Mouse (Mus musculus) c-Kit-negative CD71-positive TER-119-positive erythroid progenitor cells, embryonic 14.5 days (primary cell): Measurements from ENCODE around the gene Hsd11b2.

Experiments
- DNase-seq: peaks from one replicate; pipeline ENCODE4 v3.0.0-alpha.2; 2013; ENCODE audit warnings: low read depth, low spot score

Gene Hsd11b2

DNA sequence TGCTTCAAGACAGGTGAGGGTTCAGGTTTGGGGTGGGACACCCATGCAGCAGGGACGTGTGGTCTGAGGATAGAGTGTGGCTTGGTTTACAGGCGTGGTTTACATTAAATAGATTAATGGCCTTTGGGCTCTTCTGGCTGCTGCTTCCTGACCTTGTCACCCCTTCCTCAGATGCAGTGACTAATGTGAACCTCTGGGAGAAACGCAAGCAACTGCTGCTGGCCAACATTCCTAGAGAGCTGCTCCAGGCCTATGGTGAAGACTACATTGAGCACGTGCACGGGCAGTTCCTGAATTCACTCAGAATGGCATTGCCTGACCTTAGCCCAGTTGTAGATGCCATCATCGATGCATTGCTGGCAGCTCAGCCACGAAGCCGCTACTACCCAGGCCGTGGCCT, 4.3 kb downstream of the Hsd11b2 start:
- DNase-seq: no peak

DNA sequence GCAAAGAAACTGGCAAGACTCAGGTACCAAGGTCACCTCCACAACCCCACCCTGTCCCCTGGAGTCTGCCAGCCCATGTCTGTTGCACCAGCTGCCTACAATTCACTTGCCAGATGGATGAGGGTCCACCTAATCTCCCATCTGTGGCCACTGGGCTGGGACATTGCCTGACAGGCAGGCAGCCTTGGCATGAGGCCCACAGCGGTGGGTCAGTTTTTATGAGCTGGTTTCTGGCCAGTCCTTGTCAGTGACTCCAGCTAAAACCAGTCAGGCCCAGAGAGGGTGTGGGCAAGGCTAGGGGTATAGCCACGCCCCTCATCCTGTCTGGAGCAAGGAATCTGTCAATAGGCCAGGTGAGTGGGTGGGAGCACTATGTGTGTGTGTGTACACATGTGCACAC, 8.6 kb downstream of the Hsd11b2 start:
- no peak for DNase-seq

DNA sequence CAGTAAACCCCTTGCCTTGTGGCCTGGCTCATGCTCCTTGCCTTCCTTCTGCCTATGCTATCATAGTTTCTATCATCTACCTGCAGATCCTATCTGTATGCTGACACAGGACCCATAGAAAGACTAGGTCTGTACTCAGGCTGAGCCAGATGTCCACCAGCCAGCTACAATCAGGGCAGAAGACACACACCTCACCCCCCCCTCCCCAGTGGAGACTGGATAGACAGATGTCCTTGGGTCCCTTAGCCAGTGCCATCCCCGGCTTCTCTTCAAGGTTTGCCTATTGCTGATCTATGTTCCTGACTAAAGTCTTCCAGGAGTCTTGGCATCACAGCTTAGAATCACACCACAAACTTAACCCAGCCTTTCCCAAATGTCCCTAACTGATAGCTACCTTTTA, 9.7 kb downstream of the Hsd11b2 start:
- DNase-seq: no peak

DNA sequence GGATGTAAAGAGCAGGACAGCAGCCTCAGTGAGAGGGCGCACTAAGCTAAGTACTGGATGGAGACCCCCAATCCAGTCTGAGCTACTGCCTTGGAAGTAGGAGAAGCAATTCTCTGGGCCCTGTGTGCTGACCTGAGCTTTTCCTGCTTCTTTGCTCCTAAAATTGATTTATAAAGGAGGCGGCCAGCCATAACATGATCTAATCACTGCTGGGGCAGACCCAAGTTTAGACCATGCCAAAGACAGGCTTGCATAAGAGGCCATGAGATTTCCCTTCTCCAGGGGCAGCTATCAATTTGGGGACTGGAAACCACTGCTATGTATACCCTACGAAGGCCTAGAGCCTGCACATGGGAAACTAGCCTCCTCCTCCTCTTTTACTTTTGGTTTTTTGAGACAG, 10.7 kb downstream of the Hsd11b2 start:
- no peak for DNase-seq

DNA sequence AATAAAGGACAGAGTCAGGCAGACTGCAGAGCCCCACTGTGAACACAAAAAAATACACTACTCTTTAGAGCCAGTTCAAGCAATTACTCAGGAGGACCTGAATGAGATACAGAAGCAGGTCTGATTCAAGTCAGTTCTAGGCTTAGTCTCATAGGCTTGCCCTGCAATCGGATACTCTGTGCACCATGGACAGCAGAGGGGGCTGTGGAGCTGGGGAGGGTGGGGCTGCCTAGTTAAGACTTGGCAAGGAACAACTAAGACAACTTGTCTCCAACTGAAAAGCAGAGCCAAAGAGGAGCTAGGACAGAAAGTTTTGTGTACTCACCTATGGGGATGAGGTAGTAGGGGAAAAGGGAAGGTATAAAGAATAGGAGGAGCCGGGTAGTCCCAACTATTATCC, 13.2 kb downstream of the Hsd11b2 start:
- DNase-seq: no peak

DNA sequence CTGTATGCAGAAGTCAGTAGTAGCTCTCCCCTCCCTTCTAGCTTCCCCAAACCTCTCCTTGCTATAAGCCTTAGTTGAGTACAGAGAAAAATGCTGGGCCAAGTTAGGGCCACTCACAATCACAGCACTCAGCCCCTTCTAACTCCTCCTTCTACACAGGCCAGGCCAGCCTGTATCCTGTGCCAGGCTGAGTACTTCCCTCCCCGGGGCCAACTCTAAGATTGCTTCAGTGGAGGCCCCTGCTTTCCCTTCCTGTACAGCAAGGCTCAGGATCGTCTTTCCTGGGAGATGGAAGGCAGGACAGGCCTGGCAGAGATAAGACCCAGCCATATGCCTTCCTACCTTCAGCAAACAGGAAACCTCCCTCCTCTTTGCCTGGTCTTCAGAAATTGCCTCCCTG, 14.9 kb downstream of the Hsd11b2 start:
- DNase-seq: no peak

DNA sequence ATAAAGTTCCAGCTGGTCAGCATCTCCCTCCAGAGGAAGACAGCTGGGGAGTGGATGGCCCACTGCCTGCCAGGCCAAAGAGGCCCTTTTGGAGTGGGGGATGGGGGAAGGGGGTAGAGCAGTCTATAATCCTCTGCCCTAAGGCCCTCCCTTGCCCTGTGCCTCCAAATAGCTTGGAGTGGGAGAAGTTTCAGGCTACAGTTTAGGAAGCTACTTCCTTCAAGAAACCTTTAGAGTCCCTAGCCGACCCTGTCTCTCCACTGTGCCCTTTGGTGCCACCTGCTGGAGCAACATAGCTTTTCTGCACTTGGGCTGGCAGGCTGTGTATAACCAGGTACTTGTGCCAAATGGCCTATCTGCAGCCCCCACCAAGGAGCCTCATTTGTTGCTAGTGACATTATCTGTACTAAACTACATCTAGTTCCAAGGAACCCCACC, 15.4 kb downstream of the Hsd11b2 start:
- DNase-seq: no peak

DNA sequence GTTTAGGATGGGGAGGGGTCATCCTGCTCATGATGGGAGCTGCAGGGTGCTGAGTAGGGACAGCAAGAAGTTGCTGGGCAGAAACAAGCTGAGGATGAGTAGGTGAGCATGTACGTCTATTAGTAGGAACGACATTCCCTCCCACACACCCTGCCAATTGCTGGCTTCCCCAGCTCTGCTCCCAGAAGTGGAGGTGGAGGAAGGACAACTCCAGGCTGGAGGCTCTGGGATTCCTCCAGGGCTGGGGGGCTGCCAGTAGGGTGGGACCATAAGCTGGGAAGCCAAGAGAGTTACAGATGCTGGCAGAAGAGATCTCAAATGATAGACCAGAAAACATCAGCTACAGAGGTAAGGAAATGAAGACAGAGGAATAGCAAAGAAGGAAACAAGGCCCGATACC, 18.0 kb downstream of the Hsd11b2 start:
- DNase-seq: no peak

DNA sequence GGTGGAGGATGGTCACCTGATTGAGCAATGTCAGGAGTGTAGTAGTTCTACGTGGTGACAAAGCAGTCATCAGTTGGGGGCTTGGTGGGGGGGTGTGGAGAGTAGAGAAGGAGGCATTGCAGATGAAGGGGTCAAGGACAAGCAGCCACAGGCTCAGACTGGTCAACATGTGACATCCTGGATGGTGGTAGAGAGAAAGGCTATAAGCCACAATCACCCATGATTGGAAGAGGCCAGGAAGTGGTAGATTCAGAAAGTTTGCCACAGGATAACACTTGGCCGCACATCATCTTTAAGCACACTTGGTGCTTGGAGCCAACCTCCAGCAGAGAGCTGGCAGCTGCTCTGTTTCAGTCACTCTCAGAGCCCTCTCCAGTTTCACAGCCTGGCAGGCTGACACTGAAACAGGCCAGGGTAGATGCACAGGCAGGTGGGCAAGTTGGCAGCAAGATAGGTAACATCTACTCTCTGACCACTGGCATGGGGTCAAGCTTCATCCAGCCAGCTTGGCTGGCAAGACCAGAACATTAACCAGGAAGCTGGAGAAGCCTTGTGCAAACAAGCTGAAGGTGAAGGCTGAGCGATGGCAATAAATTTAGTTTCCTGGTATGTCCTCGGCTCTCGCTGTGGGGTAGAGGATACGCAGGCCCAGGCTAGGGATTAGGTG, 18.6 kb downstream of the Hsd11b2 start:
- DNase-seq: no peak

DNA sequence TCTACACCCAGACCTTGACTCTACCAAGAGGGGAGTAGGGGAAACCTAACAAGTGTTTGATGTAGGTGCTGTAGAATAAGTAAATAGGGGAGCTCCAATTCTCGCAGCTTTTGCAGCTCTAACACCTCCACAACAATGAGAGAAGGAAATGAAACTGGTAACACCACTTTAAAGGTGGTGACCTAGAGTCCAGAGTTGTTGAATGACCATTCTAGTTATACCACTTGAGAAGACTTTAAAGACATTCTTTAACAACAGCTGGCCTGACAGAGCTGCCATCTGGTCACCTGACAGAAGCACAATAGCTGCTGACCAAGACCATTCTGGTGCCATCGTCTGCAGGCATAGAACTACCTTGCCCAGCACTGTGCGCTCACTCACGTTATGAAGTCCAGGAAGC, 20.4 kb downstream of the Hsd11b2 start:
- no peak for DNase-seq

DNA sequence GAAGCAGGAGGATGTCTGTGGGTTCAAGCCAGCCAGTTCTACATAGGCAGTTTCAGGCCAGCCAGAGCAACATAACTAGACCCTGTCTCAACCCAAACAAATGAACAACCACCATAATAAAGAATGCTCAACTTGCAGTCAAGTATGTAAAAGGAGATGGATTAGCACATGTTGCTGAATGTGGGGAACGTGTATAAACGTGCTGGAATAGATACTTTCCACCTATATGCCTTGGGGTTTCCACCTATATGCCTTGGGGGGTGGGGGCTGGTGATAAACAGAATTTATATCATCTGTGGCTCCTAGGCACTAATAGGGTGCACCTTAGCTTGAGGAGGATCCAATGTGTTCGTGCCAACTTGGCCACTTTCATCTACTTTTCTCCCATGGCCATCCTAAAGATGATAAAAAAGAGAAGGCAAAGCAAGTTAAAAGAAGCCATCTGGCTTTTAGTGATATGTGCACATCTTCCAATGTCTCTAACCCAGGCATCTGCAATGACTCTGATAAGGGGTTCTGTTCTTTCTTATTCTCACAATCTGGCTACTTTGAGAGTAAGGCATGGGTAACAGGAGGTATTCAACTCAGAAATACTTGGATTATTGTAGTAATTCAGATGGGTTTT, 23.6 kb downstream of the Hsd11b2 start:
- no peak for DNase-seq

DNA sequence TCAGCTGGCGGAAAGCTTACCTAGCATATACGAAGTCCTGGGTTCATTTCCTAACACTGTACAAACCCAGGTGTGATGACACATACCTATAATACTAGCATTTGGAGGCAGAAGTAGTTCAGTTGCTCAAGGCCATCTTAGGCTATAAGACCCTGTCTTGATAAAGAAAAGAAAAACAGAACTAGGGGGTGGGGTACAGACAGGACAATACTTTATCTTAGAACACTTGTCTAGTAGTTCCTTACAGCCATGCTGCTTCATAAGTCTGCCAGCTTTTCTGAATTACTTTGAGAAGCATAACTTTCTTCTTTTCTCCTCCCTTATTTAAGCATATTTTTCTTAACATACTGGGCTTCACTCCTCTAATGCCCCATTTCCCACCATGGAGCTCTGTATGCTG, 24.3 kb downstream of the Hsd11b2 start:
- no peak for DNase-seq

DNA sequence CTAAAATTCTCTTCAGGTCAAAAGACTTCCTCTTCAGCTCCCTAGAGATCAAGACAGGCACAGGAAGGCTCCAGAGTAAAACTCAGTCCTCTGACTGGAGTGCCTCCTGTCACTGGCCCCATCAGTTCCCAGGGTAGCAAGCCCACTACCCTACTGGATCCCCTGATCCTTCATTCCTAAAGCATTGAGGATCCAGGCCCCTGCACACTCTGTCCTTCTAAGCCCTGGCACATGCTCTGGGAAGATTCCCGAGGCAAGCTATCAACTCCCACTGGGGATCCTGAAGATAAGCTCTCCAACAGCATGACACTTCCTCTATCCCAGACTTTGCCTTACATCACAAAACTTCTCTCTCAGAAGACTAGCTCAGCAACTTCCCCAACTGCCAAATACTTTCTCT, 25.1 kb downstream of the Hsd11b2 start:
- no peak for DNase-seq

DNA sequence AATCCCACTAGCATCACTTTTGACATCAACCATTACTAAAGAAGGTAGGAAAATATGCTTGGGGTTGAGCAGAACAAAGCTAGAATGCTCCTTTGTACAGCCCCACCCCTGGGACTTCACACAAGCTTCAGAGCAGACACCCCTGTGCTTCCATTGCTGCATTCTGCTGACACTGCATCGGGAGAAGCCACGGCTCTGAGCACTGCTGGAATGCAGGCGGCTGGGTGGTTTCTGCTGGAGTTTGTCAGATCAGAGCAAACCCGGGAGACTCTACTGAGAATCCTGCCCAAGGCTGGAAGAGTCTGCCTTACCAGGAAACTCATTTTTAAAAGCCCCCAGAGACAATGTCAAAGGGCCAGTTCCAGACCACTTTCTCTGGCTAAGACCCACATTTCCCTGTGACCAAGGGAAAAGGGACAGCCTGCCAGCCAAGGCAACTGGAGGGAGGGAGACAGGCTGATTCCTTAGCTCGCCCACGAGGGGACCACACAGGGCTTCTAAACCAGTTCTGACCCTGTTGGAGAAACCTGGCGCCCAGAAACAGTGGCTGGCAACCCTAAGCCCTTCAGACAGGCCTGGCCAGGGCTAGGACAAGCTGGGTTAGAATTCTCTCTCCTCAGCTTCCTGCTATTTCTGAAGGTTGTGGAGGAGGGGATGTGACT, 26.1 kb downstream of the Hsd11b2 start:
- DNase-seq: no peak

DNA sequence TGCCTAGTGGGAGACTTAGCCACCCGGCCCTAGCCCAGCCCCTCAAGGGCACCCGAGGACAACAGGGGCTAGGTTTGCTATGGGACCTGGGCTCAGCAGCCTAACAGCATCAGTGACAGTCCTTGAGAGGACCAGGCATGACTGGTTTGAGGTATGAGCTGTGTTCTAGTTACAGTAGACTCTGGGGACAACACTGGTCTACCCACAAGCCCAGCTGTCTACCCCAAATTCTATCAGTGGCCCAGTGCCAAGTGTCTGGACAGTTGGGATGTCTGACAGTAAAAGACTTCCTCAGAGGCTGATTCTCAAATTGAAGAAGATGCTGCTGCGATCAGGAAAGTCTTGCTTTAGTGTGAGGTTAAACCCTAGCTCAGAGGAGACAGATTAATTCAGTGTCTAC, 26.7 kb downstream of the Hsd11b2 start:
- DNase-seq: no peak

DNA sequence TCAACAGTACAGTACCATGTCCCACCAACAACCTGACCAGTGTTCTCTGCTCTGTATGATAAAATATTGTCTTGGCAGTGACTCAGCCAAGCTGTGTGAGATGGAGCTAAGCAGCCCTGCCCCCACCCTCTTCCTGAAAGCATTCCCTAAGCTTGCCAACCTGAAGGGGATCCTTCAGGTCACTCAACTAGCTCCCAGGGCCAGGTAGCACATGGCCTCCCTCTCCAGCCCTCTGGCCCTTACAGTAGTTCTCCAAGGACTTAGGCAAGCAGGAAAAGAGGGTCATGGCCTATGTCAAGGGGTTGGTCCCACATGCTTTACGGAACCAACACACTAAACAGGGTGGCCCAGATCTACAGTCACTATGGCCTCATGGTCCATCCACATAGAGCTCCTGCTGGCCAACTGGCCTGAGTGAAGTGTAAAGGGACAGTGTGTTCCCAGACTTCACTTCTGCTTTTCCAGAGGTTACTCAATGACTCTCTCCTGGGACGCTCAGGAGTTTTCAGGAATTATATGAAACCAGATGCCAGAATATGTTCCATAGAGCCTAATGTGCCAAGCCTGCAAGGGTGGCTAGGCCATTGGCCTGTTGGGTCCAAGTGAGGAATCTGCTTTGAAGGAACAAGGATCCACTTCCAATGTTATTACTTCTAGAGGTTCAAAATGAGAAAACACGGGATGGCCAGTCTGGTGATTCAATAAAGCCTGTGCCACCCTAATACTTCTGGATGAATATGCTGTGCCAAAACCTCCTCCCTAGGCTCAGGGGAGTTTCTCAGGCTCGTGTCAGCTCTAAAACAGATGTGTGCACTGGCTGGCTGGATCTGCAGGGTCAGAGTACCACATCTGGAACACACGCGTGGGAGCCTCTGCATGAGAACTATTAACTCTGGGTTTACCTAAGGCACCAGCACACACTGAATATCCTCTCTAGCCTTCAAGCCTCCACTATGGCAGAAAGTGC, 28.1 kb downstream of the Hsd11b2 start:
- DNase-seq: no peak

DNA sequence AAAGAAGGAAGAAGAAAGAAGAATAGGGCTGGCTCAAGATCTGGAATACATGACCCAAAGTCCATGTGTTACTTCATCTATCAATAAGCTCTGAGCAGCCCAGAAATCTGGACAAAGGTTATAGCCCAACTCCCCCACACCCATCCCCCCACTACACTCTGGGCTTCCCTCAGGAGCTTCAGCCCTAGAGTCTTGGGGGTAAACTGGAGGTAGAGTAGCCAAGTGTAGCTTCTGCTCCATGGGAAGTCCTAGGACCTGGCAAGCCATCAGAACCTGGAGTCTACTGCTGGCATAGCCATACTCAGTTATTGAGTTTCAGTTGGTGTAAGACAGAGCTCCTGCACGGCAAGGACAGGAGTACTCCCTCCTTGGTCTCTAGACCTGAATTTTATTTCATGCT, 31.0 kb downstream of the Hsd11b2 start:
- DNase-seq: no peak

DNA sequence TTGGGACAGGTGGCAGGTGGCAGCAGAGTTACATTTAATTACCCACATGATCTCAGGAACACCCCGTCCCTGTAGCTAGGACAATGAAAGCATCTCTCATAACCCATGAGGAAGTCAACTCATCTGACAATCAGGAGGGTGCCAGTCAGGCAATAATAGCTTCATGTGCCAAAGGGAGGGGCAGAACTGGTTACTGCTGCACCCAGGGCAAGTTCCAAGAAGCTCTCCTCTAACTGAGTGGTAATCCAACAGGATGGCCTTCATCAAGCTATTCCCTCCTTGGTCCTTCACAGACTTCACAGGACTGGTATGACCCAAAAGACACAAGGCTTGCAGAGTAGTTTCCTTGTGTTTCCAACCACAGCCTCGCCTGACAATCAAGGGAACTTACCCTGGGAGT, 31.5 kb downstream of the Hsd11b2 start:
- DNase-seq: no peak

DNA sequence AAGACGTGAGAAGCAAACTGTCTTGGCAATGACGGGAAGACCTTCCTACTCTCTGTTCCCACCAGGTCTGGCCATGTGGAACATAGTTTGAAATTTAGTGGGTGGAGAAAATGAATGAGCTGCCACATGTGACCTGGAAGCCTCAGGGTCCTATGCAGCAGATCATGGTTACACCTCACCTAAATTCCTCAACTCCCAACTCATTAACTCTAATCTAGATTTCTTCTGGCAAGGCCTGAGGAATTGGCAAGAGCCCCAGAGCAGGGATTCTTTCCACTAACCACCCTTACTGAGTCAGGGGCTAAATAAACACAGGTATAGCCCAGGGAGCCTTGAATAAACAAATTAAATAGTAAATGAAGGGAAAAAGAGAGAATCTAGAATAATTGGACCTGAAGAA, 33.5 kb downstream of the Hsd11b2 start:
- no peak for DNase-seq

DNA sequence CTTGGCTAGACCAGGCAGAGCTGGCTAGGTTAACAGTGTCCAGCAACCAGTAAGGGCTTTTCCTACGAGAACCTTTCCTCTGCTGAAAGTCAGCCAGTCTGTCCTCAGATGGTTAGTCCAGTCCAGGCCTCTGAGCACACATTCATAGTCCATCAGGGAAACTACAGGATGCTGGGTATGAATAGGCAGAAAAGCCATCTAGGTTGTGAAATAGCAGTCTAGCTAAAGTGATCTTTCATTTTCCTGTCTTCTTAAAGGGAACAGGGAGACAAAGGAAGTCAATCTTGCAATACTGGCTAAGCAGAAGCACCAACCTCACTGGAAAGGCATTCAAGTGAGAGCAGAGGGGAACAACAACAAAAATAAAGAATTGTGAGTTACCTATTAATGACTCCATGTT, 34.3 kb downstream of the Hsd11b2 start:
- no peak for DNase-seq

DNA sequence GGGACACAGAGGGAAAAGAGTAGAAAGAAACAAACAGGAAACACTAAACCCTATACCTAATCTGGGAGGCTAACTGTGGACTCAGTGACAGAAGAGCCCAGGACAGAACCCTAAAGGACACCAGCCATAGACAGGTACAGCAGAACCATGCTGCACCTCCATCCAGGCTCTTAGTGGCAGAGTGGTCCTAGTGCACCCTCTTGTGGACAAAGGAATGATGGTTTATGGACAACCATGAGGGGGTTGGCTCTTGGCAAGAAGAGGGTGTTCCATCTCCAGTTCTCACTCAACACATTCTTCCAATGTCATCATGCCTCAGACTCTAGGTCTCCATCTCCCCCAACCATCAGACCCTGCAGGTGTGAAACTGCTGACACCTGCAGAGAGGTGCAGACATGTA, 35.5 kb downstream of the Hsd11b2 start:
- no peak for DNase-seq

DNA sequence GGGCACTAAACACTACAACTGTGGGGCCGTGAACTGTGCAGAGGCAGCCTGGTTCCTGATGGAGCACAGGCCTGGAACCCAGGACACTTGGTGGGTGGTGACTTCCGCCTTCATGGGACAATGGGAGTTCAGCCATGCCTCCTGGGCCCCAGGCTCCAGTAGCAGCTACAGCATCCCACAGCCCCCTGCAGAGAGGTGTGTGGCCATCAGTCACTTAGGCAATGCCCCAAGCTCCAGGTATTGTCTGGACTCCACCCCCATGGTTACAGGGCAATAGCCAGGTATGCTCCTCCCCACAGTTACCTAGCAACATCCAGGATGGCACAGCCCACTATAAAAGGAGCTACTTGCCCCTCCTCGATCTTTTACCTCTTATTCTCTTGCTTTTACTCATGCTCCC, 36.7 kb downstream of the Hsd11b2 start:
- no peak for DNase-seq
